Mouse (Mus musculus) hindbrain, embryonic 11.5 days (tissue): ENCODE data around the gene Hhip. TPM values are rescaled to one million over a fixed set of nuclear protein-coding genes. Genes with fewer than 3 reads are reported as not detected.

Experiments used
- ATAC-seq: fragments of 200-750 bp; cut with Nextera tagmentation; 2 replicates; pipeline ENCODE4 v1.8.0; 2017; ENCODE audit warnings: mild to moderate bottlenecking, moderate TSS enrichment, moderate library complexity; ENCODE audit not compliant: low FRiP score
- DNase-seq: peaks from one replicate; pipeline ENCODE4 v3.0.0-alpha.2; 2015; ENCODE audit warnings: low spot score
- H3K27ac ChIP-seq: fragments of 300-500 bp; sonication (generic); 2 replicates; pipeline ENCODE4 v1.5.1; 2014; ENCODE audit warnings: mild to moderate bottlenecking, low read depth, low read length
- H3K27me3 ChIP-seq: fragments of 300-500 bp; sonication (generic); 2 replicates; pipeline ENCODE4 v1.6.1; 2014; ENCODE audit warnings: mild to moderate bottlenecking, low read length, moderate library complexity, mixed read lengths; ENCODE audit not compliant: control insufficient read depth, insufficient read depth
- H3K36me3 ChIP-seq: fragments of 300-500 bp; sonication (generic); 2 replicates; pipeline ENCODE4 v1.6.1; 2014; ENCODE audit warnings: mild to moderate bottlenecking, low read length, moderate library complexity, mixed read lengths; ENCODE audit not compliant: control insufficient read depth, insufficient read depth
- H3K4me1 ChIP-seq: fragments of 300-500 bp; sonication (generic); replicated peaks from 2 replicates; pipeline ENCODE4 v1.6.1; 2014; ENCODE audit warnings: low read length, mixed read lengths; ENCODE audit not compliant: control insufficient read depth, insufficient read depth
- H3K4me2 ChIP-seq: fragments of 300-500 bp; sonication (generic); replicated peaks from 2 replicates; pipeline ENCODE4 v1.6.1; 2014; ENCODE audit warnings: mild to moderate bottlenecking, low read depth, low read length
- H3K4me3 ChIP-seq: fragments of 300-500 bp; sonication (generic); 2 replicates; pipeline ENCODE4 v1.5.1; 2014; ENCODE audit warnings: low read depth, low read length
- H3K9ac ChIP-seq: fragments of 300-500 bp; sonication (generic); 2 replicates; pipeline ENCODE4 v1.6.1; 2014; ENCODE audit warnings: low read depth, low read length
- H3K9me3 ChIP-seq: fragments of 300-500 bp; sonication (generic); 2 replicates; pipeline ENCODE4 v1.6.1; 2016; ENCODE audit warnings: low read length; ENCODE audit not compliant: control insufficient read depth
- WGBS: fragments of 180-500 bp; shearing (Covaris S2); extraction: QIAGEN DNeasy Blood & Tissue Kit; methylation state at CpG from one replicate; pipeline ENCODE4 v1.1.7; 2014; 5-methylcytosine and 5-hydroxymethylcytosine counted together
- polyA plus RNA-seq: library from polyadenylated mRNA; unstranded; fragments of >200 nt; fragmentation: Nextera tagmentation; extraction: Ambion mirVana; gene quantifications from 2 replicates; pipeline ENCODE4 v1.2.1, GENCODE M21; 2014

Gene Hhip
- 3.3 and 3.6 TPM in 2 replicates for polyA plus RNA-seq

DNA sequence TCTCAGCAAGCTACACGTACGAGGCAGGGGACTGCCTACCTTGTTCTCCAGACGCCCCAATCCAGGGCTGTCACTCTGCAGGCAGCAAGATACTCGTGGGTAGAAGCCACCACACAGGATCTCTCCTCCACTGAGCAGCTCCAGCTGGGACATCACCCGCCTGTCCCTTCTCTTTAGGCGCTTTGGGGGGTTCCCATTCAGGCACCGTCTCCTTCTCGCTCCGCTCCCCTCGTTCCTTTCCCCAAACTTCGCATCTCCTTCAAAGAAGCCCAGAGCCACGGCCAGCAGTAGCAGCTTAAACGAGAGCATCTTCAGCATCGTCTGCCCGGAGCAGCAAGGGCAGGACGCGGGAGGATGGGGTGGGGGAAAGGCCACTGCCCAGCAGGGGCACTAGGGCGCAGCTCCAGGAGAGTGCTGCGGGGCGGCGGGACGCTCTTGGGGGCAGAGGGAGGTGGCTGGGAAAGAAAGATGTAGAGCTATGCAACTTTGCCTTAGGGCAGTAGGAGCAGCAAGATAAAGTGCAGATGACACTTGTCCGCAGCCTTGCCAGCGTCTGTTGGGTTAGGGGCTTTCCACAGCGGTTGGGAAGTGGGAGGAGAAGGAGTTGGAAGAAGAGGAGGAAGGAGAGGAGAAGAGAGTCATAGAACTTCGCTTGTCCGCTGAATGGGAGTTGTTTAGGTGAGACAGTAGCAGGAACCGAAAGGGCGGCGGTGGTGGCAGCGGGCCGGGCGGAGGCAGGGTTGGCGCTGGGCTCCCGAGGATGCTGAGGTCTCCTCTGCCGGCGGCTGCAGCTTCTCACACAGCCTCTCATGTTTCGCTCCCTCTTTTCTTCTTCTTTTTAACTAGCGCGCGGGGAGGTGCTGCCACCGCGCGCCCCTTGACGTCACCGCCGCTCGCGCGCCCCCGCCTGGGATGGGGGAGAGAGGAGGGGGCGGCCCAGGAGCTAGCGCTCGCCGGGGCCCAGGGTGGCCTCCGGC lies at the start of gene Hhip:
TSS of gene Hhip (minus strand) at position 809 of the 977 bp plus-strand sequence.
- Histone ChIP-seq H3K4me2 (peak within 1 kb of the TSS; percentile 61), H3K27me3 (peaks cover 31% of the 10 kb centered on the region), H3K9ac (peak within 1 kb of the TSS; percentile 8; the same call in 1 of the 2 replicates), H3K27ac (no peak within 1 kb of the TSS), H3K36me3 (no peaks in the 10 kb centered on the region), H3K4me1 (peaks cover 7% of the 10 kb centered on the region; the same call in 1 of the 2 replicates), H3K9me3 (no peaks in the 10 kb centered on the region), H3K4me3 (peak within 1 kb of the TSS; percentile 47)
- peak; percentile 51 for ATAC-seq
- under 1% methylated on average over 38 of the region's 56 CpGs for WGBS
- DNase-seq, result peak; percentile 71

DNA sequence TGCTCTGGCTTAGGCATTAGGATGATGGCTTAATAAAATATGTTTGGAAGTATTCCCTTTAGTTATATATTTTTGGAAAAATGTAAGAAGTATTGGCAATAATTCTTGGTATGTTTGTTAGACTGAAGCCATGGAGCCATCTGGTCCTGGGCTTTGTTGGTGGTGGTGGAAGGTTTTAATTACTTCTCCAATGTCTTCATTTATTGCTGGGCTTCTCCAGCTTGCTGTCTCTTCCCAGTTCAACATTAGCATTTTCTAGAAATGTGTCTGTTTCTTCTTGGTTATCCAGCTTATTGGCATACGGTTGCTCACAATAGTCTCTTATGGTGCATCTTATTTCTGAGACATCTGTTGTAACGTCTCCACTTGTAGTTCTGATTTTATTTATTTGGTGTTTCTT lies 29.2 kb upstream of the Hhip start:
- no peak for ATAC-seq

DNA sequence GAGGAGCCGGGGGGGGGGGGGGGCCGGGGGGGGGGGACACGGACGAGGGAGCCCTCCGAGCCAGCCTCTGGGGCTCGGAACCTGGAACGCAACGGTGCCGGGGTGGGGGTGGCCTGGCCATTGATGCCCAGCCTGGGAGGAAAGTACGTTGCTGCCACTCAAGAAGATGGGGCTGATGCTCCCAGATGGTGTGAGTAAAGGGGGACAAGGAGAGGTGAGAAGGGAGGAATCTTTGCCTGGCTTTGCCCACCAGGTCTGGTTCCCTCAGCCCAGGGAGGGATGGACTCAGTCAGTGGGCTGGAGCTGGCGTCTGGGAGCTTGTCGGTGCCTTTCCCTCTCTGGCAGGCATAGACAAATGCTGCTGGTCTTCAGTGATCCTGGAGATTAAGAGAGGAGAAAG lies 387 bp upstream of the Hhip start:
- ATAC-seq (peak; percentile 27), DNase-seq (peak; percentile 35)
- Histone ChIP-seq H3K4me3 (peak overlapping the region; percentile 47), H3K36me3 (no peaks in the 10 kb centered on the region), H3K4me1 (peaks cover 7% of the 10 kb centered on the region; the same call in 1 of the 2 replicates), H3K27me3 (peaks cover 28% of the 10 kb centered on the region), H3K9me3 (no peaks in the 10 kb centered on the region), H3K9ac (no peak overlapping the region), H3K27ac (no peak overlapping the region), H3K4me2 (peak overlapping the region; percentile 61)
- 4% methylated on average over 6 of the region's 12 CpGs for WGBS

More for the DNA sequence above, 29.2 kb upstream of the Hhip start:
- no peak overlapping the region for H3K27ac ChIP-seq
- H3K4me3 ChIP-seq, result no peak overlapping the region
- no peaks in the 10 kb centered on the region for H3K4me1 ChIP-seq
- no peaks in the 10 kb centered on the region for H3K27me3 ChIP-seq
- no peak overlapping the region for H3K4me2 ChIP-seq
- no peak for DNase-seq
- H3K36me3 ChIP-seq, result no peaks in the 10 kb centered on the region
- WGBS, result 93% methylated on average over 2 of the region's 2 CpGs
- no peak overlapping the region for H3K9ac ChIP-seq
- no peaks in the 10 kb centered on the region for H3K9me3 ChIP-seq

DNA sequence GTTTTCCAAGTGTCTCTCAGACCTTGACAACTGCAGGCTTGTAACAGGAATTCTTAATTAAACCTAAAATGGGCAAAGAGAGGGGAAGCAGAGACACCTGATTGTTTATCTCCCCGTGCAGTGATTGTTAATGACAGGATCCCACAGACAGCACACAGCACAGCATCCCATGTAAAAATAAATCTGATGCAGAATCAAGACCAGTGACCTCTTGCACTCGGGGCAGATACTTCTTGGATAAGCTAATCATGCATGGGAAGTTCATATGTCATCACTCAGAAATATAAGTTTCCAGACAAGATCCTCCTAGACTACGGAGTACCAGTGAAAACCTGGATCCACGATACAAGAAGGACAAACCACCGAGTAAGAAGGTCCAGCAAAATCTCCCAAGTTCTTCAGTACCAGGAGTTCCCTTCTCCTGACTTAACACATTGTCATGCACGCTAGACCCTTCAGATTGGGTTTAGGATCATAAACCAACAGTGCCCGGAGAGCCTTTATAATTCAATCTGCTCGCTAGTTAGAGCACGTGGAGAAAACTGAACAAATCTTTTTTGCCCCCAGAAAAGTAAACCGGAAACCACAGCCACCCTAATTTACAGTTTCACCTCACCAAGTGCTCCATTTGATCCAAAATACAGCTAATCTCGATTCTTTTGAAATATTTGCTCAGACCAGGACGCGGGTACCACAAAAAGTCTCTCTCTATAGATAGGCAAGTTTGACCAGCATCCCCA lies 1.3 kb downstream of the Hhip start:
- H3K4me1 ChIP-seq, result peaks cover 7% of the 10 kb centered on the region; the same call in 1 of the 2 replicates
- WGBS, result 6% methylated on average over 13 of the region's 13 CpGs
- no peaks in the 10 kb centered on the region for H3K9me3 ChIP-seq
- no peak; the same call in 1 of the 2 replicates for ATAC-seq
- peak overlapping the region; percentile 47 for H3K4me3 ChIP-seq
- peak; percentile 34 for DNase-seq
- no peak overlapping the region for H3K9ac ChIP-seq
- H3K27ac ChIP-seq, result no peak overlapping the region
- peak overlapping the region; percentile 61 for H3K4me2 ChIP-seq
- no peaks in the 10 kb centered on the region for H3K36me3 ChIP-seq
- peaks cover 34% of the 10 kb centered on the region for H3K27me3 ChIP-seq

DNA sequence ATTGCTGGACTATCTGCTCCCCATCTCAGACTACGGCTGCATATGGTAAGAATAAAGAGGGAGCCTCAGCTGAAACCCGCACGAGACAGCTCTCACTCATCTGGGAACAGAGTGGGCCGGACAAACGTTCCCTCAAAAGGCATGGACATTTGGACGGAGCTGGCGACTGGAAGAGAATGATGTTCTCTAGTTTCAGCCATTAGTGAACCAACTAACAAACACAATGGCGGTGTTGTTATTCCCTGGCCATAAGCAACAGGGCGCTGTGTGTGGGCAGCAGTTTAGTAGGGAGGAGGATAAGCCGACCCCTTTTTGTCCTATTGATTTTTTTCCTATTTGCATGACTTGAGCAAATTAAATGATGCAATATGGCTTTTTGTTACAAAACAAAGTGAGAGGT lies 2.0 kb downstream of the Hhip start:
- peaks cover 40% of the 10 kb centered on the region for H3K27me3 ChIP-seq
- no peaks in the 10 kb centered on the region for H3K9me3 ChIP-seq
- H3K4me1 ChIP-seq, result peaks cover 7% of the 10 kb centered on the region; the same call in 1 of the 2 replicates
- no peaks in the 10 kb centered on the region for H3K36me3 ChIP-seq
- H3K4me3 ChIP-seq, result 0 out of 2 replicates have a peak overlapping the region, but pooled peaks have one; percentile 10
- DNase-seq (peak; percentile 66), ATAC-seq (peak; percentile 85)
- H3K9ac ChIP-seq, result no peak overlapping the region
- H3K27ac ChIP-seq, result no peak overlapping the region
- 4% methylated on average over 10 of the region's 10 CpGs for WGBS
- peak overlapping the region; percentile 23; the same call in 1 of the 2 replicates for H3K4me2 ChIP-seq

DNA sequence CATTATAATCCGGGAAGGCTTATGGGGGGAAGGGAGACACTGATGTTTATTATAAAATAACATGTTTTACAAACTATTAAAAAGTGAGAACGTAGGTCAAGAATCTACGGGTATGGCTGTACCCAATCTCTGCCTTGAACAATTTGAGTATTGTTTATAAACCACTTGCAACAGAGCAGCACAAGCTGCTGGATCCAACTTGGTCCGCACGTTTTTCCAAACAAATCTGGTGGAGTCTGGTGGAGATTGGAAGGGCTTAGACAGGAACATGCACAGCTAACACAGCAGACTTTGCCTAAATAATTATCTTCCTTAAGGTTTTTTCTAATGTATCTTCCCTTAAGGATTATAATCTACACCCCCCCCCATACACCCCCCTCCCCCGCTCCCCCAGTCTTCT lies 2.7 kb downstream of the Hhip start:
- Histone ChIP-seq H3K4me3 (no peak overlapping the region), H3K36me3 (no peaks in the 10 kb centered on the region), H3K9me3 (no peaks in the 10 kb centered on the region), H3K4me1 (peaks cover 7% of the 10 kb centered on the region; the same call in 1 of the 2 replicates), H3K27me3 (peaks cover 43% of the 10 kb centered on the region), H3K4me2 (peak overlapping the region; percentile 23; the same call in 1 of the 2 replicates), H3K9ac (no peak overlapping the region), H3K27ac (no peak overlapping the region)
- DNase-seq (no peak), ATAC-seq (no peak)
- 44% methylated on average over 6 of the region's 6 CpGs for WGBS

DNA sequence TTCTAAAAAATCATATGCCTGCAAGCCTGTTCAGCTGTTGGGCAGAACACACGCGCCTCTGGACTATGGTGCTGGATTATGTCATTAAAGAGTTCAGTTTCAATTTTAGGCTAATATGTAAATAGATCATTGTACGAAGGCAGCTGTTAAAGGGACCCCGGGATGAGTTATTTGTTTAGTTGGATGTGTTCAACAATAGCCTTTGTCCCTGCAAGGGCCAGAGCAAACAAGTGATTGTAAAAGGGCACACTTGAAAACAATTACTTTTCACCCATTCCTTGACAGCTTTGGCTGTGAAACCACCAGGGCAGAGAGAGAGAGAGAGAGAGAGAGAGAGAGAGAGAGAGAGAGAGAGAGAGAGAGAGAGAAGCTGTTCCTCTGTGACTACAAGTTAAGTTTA lies 3.6 kb downstream of the Hhip start:
- Histone ChIP-seq H3K4me2 (no peak overlapping the region), H3K9ac (no peak overlapping the region), H3K9me3 (no peaks in the 10 kb centered on the region), H3K36me3 (no peaks in the 10 kb centered on the region), H3K27me3 (peaks cover 46% of the 10 kb centered on the region), H3K4me1 (peaks cover 7% of the 10 kb centered on the region; the same call in 1 of the 2 replicates), H3K4me3 (no peak overlapping the region), H3K27ac (no peak overlapping the region)
- DNase-seq, result peak; percentile 39
- 15% methylated on average over 4 of the region's 4 CpGs for WGBS
- ATAC-seq, result no peak

DNA sequence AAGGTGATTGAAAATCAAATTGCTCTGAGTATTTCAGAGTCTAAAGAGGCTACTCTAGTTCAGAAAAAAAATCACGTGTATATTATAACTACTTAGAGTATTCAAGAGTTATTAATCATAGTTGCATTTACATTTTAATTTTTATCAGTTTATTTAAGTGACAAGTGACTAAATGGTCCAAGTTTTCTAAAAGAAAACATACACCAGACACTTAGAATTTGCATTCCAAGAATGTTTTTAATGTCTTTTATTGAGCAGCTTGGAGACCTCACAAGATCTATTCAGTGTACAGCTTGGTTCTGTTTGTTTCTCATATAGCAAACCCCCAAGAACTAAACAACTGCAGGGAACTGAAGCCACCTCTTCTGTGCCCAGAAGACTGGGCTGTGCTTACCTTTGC lies 5.0 kb downstream of the Hhip start:
- 86% methylated on average over 1 of the region's 1 CpGs for WGBS
- Histone ChIP-seq H3K36me3 (no peaks in the 10 kb centered on the region), H3K9me3 (no peaks in the 10 kb centered on the region), H3K9ac (no peak overlapping the region), H3K4me2 (no peak overlapping the region), H3K27ac (no peak overlapping the region), H3K27me3 (peaks cover 49% of the 10 kb centered on the region), H3K4me1 (peaks cover 7% of the 10 kb centered on the region; the same call in 1 of the 2 replicates), H3K4me3 (no peak overlapping the region)
- DNase-seq, result no peak
- no peak for ATAC-seq
